15 mouse cellular contexts compared by ENCODE assay signal in genomic region chr1:133692195-133692594, GRCm38 (mm10). TPM values are rescaled to one million over a fixed set of nuclear protein-coding genes. Genes with fewer than 3 reads are reported as not detected.
"Had no signal": no experiment of that assay in that cellular context is flagged by ENCODE, and none has a peak within 500 bp of the region (broad histone marks: within the 10 kb centered on the region; RNA-seq: fewer than 3 reads in every experiment).

No protein-coding gene starts in this region.

- H3K9me3 ChIP-seq: limb, embryonic 13.5 days; midbrain, embryonic 13.5 days; stomach, embryonic 15.5 days had no signal

- ATAC-seq: midbrain, embryonic 13.5 days had no signal

- H3K4me2 ChIP-seq: limb, embryonic 13.5 days; midbrain, embryonic 13.5 days; stomach, embryonic 15.5 days had no signal

- H3K27ac ChIP-seq: limb, embryonic 13.5 days; liver, embryonic 14.5 days; midbrain, embryonic 13.5 days; stomach, embryonic 15.5 days had no signal

- H3K4me3 ChIP-seq: limb, embryonic 13.5 days; midbrain, embryonic 13.5 days; stomach, embryonic 15.5 days had no signal

- H3K9ac ChIP-seq: limb, embryonic 13.5 days; liver, embryonic 14.5 days; midbrain, embryonic 13.5 days; stomach, embryonic 15.5 days had no signal

- H3K36me3 ChIP-seq: limb, embryonic 13.5 days; midbrain, embryonic 13.5 days; stomach, embryonic 15.5 days had no signal

- H3K27me3 ChIP-seq: limb, embryonic 13.5 days; midbrain, embryonic 13.5 days; stomach, embryonic 15.5 days had no signal

- DNase-seq: kidney, adult 11 months; left cerebral cortex, postnatal 4 days; lung, adult 18-20 months; lung, postnatal 36 days; right cerebral cortex, postnatal 14 days; thymus, adult 2 months; thymus, postnatal 25 days had no signal

RNA-seq across cellular contexts. Expression of gene Lax1, which starts 2.3 kb away (rescaled TPM):
- total RNA-seq: layer of hippocampus, adult 18-20 months; midbrain, postnatal 0 days had no signal
- polyA plus RNA-seq: midbrain, postnatal 0 days had no signal

RNA-seq across cellular contexts. Expression of gene Zbed6, which starts 31.5 kb away (rescaled TPM):
- polyA plus RNA-seq: limb, embryonic 13.5 days; lung, embryonic 16.5 days; midbrain, embryonic 13.5 days; neural tube, embryonic 14.5 days; stomach, embryonic 15.5 days had no signal
